Mouse (Mus musculus) forebrain, embryonic 14.5 days (tissue): Measurements from ENCODE around the gene Fam69a. TPM values are rescaled to one million over a fixed set of nuclear protein-coding genes. Genes with fewer than 3 reads are reported as not detected.
"Not testable (repeated sequence)": the region's sequence is repeated elsewhere in the genome, so short reads cannot be mapped to it uniquely, and the experiment has no call there.

Experiments
- ATAC-seq: fragments of 200-750 bp; cut with Nextera tagmentation; 2 replicates; pipeline ENCODE4 v1.8.0; 2017; ENCODE audit warnings: mild to moderate bottlenecking, moderate library complexity
- DNase-seq: peaks from one replicate; pipeline ENCODE4 v3.0.0-alpha.2; 2015; ENCODE audit warnings: low spot score
- H3K27ac ChIP-seq: fragments of 300-500 bp; sonication (generic); 2 replicates; pipeline ENCODE4 v1.5.1; 2014; ENCODE audit warnings: low read depth, mild to moderate bottlenecking, control low read depth, low read length, moderate library complexity
- H3K27me3 ChIP-seq: fragments of 300-500 bp; sonication (generic); replicated peaks from 2 replicates; pipeline ENCODE4 v1.6.1; 2014; ENCODE audit warnings: low read length, control low read depth, mixed read lengths; ENCODE audit not compliant: control insufficient read depth, insufficient read depth
- H3K36me3 ChIP-seq: fragments of 300-500 bp; sonication (generic); 2 replicates; pipeline ENCODE4 v1.6.1; 2014; ENCODE audit warnings: low read length, control low read depth; ENCODE audit not compliant: control insufficient read depth, insufficient read depth
- H3K4me1 ChIP-seq: fragments of 300-500 bp; sonication (generic); 2 replicates; pipeline ENCODE4 v1.6.1; 2014; ENCODE audit warnings: antibody characterized with exemption, low read length, control low read depth; ENCODE audit not compliant: control insufficient read depth, insufficient read depth
- H3K4me2 ChIP-seq: fragments of 300-500 bp; sonication (generic); 2 replicates; pipeline ENCODE4 v1.6.1; 2014; ENCODE audit warnings: mild to moderate bottlenecking, control low read depth, low read length
- H3K4me3 ChIP-seq: fragments of 300-500 bp; sonication (generic); 2 replicates; pipeline ENCODE4 v1.5.1; 2014; ENCODE audit warnings: low read depth, low read length, control low read depth
- H3K9ac ChIP-seq: fragments of 300-500 bp; sonication (generic); 2 replicates; pipeline ENCODE4 v1.6.1; 2014; ENCODE audit warnings: mild to moderate bottlenecking, low read length, control low read depth, moderate library complexity
- H3K9me3 ChIP-seq: fragments of 300-500 bp; sonication (generic); replicated peaks from 2 replicates; pipeline ENCODE4 v1.6.1; 2016; ENCODE audit warnings: low read length, control low read depth, mixed read lengths; ENCODE audit not compliant: control insufficient read depth
- WGBS: fragments of 180-500 bp; shearing (Covaris S2); extraction: QIAGEN DNeasy Blood & Tissue Kit; methylation state at CpG from one replicate; pipeline ENCODE4 v1.1.7; 2014; 5-methylcytosine and 5-hydroxymethylcytosine counted together
- polyA plus RNA-seq: library from polyadenylated mRNA; unstranded; fragments of >200 nt; fragmentation: Nextera tagmentation; extraction: Ambion mirVana; gene quantifications from 2 replicates; pipeline ENCODE4 v1.2.1, GENCODE M21; 2014

Fam69a gene
- polyA plus RNA-seq, 1 experiment from 2014 or later: 34.1 TPM

DNA sequence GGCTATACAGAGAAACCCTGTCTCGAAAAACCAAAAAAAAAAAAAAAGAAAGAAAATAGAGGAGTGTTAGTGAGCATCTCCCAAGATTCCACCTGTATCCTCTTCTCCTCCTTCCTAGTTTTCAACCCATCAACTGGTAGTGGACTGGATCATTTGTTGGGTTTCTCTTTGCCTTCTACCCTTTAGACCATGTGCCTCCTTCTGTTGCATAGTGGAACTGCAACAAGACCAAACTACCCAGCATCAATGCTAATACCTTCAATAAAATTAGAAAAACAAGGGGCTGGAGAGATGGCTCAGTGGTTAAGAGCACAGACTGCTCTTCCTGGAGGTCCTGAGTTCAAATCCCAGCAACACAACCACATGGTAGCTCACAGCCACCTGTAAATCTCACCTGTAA is 95.4 kb downstream of the Fam69a start:
- WGBS: no CpG with 5 or more reads among the region's 1 CpGs
- not testable (repeated sequence) for H3K27me3 ChIP-seq, ATAC-seq, H3K4me3 ChIP-seq, DNase-seq, H3K9me3 ChIP-seq, H3K9ac ChIP-seq, H3K27ac ChIP-seq, H3K36me3 ChIP-seq, H3K4me2 ChIP-seq, H3K4me1 ChIP-seq

DNA sequence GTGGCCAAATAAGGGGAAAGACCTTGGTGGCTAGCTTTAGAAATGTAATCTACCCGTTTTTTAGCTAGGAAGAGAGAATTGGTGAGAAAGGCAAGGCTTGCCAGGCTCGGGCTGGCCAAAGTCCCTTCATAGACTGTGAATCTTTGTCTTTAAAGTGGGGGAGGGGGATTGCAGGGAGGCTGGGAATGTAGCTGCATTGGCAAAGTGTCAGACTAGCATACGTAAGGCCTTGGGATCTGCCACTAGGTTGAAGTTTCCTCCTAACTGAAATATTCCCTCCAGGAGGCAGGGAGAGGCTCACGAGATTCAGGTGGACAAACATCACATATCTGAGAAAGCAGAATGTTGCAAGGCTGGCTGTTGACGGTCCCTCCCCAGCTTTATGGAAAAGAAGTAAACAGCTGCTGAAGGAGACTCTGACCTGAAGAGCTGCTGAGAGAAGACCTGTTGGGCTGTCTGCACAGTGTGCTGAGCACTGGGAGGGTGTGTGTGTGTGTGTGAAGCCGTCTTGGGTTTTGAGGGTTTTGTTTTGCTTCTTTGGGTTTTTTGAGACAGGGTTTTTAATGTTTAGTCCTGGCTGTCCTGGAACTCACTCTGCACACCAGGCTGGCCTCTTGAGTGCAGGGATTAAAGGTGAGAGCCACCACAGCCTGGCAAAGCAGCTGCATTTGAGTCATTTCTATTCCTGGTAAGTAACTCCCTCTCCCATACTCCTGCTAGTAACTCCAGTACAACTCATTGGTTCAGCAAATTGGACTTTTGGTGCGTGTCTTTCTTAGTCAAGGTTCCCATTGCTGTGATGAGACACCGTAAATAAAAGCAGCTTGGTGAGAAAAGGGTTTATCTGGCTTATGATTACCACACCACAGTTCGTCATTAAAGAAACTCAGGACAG is 96.6 kb downstream of the Fam69a start:
- H3K4me3 ChIP-seq: no peak overlapping the region
- no peak overlapping the region for H3K9ac ChIP-seq
- WGBS: 56% methylated on average over 9 of the region's 9 CpGs
- DNase-seq: peak; percentile 37
- no peak overlapping the region for H3K4me2 ChIP-seq
- H3K4me1 ChIP-seq: no peaks in the 10 kb centered on the region
- H3K36me3 ChIP-seq: no peaks in the 10 kb centered on the region
- no peaks in the 10 kb centered on the region for H3K27me3 ChIP-seq
- no peak for ATAC-seq
- H3K9me3 ChIP-seq: no peaks in the 10 kb centered on the region
- no peak overlapping the region for H3K27ac ChIP-seq

DNA sequence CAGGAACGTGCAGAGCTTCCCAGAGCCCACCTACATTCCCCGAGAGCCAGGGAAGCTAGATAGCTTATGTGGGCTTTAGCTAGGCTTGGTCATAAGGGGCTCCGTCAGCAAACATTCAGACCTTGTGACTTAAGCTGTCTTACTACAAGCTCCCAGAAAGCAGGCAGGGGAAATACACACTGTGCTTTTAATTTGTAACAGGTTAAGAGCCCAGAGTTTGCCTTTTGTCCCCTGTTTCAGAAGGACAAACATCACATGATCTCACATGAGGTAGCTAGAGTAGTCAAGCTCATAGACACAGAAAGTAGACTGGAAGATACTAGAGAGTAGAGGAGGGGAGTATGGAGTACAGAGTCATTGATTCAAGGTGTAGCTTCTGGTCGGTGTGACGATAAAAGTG is 106.2 kb downstream of the Fam69a start:
- Histone ChIP-seq H3K27ac (no peak overlapping the region), H3K9me3 (no peaks in the 10 kb centered on the region), H3K4me3 (no peak overlapping the region), H3K4me1 (no peaks in the 10 kb centered on the region), H3K27me3 (no peaks in the 10 kb centered on the region), H3K36me3 (no peaks in the 10 kb centered on the region), H3K4me2 (no peak overlapping the region), H3K9ac (no peak overlapping the region)
- DNase-seq: no peak
- ATAC-seq: no peak
- WGBS: 78% methylated on average over 5 of the region's 5 CpGs

DNA sequence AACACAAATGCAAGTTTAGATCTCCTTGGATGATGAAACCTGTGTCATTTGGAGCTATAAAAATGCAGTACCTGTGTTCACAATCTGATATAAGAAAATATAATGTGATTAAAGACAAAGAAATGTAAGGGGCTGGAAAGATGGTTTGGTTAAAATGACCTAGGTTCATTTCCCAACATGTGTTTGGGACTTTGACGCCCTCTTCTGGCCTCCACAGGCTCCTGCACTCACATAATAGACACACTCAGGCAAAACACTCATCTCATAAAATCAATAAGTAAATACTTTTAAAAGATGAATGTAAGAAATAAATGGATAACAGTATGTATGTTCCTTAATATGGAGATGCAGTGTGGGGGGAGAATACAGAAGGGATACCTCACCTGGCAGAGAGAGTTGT is 109.8 kb downstream of the Fam69a start:
- H3K27ac ChIP-seq: no peak overlapping the region
- DNase-seq (no peak), ATAC-seq (no peak)
- no peak overlapping the region for H3K9ac ChIP-seq
- no peaks in the 10 kb centered on the region for H3K27me3 ChIP-seq
- H3K4me3 ChIP-seq: no peak overlapping the region
- no peak overlapping the region for H3K4me2 ChIP-seq
- H3K36me3 ChIP-seq: no peaks in the 10 kb centered on the region
- WGBS: 90% methylated on average over 1 of the region's 1 CpGs
- no peaks in the 10 kb centered on the region for H3K4me1 ChIP-seq
- H3K9me3 ChIP-seq: no peaks in the 10 kb centered on the region

DNA sequence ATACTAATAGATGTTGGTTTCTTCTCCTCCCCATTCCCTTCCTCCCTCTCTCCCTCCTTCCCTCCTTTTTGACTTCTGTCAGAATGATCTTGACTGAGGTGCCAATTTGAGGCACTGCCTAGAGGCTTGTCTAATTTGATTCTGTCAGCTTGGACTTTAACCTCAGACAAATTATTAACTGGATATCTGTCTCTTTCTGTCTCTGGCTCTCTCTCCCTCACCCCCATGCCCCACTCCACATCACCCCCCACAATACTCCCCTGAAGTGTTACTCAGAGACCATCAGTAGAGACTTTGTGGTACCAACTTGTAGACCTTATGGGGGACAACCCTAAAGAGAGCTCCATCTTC is 111.6 kb downstream of the Fam69a start:
- no peaks in the 10 kb centered on the region for H3K9me3 ChIP-seq
- H3K9ac ChIP-seq: no peak overlapping the region
- H3K4me2 ChIP-seq: no peak overlapping the region
- H3K27ac ChIP-seq: no peak overlapping the region
- no peaks in the 10 kb centered on the region for H3K4me1 ChIP-seq
- DNase-seq (no peak), ATAC-seq (no peak)
- 0 out of 2 replicates have a peak, but pooled peaks cover 2% of the 10 kb centered on the region for H3K27me3 ChIP-seq
- H3K4me3 ChIP-seq: no peak overlapping the region
- H3K36me3 ChIP-seq: no peaks in the 10 kb centered on the region

DNA sequence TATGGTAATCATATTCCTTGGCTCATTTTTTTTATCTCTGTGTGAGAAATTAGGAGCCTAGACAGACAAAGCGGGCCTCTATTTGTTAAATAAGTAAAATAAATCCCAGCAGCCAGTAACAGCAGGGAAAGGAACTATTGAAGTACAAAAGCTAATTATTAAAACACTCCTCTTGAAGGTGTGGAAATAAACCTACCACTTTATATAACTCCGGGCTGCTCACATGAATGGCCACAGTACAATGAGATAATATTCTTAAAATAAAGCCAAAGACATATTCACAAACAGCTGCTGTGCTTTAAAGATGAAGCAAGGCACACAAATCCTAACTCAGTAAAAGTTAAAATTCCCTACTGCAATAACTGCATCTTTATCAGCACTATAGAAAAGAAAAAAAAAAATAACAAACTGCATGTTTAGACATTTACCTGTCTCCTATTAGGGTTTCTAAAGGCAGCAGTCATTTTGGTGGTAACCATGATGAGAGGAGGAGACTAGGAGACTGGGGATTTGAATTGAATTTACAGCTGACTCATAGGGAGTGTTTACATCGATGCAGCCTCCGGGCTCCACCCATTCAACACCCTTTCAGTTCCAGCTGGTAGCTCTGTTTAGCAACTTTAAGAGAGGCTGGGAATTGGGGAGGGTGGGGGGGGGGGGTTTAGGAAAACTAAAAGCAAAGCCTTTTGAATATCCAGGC is 112.2 kb downstream of the Fam69a start, which contains the start of gene Evi5:
TSS of gene Evi5 (minus strand) at position 547 of the 700 bp plus-strand sequence.
- Histone ChIP-seq H3K9ac (no peak within 1 kb of the TSS), H3K27me3 (0 out of 2 replicates have a peak, but pooled peaks cover 2% of the 10 kb centered on the region), H3K36me3 (no peaks in the 10 kb centered on the region), H3K4me3 (no peak within 1 kb of the TSS), H3K27ac (no peak within 1 kb of the TSS; the same call in 1 of the 2 replicates), H3K9me3 (no peaks in the 10 kb centered on the region), H3K4me2 (no peak within 1 kb of the TSS), H3K4me1 (no peaks in the 10 kb centered on the region)
- 39% methylated on average over 4 of the region's 4 CpGs for WGBS
- DNase-seq: no peak
- no peak for ATAC-seq

DNA sequence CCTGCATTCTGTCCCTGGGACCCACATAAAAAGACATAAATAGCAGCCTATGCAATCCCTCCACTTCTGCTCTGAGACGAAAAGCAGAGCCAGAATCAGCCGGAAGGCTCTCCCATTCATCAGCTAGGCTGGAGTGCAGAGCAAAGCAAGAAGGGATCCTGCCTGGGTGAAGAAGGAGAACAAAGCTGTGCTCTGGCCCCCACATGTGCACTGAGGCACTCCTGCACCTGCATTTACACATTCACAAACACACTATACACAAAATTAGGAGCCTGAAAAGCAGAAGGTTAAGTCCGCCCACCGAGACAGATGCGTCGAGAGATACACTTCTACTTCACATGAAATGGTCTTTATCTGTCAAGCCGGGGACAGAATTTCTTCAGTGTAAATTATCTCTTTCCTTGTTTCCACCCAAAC is 113.0 kb downstream of the Fam69a start:
- WGBS: 61% methylated on average over 7 of the region's 7 CpGs
- Histone ChIP-seq H3K27ac (peak overlapping the region; percentile 33), H3K36me3 (no peaks in the 10 kb centered on the region), H3K9ac (no peak overlapping the region), H3K4me1 (no peaks in the 10 kb centered on the region), H3K4me2 (no peak overlapping the region), H3K27me3 (0 out of 2 replicates have a peak, but pooled peaks cover 2% of the 10 kb centered on the region), H3K9me3 (no peaks in the 10 kb centered on the region), H3K4me3 (no peak overlapping the region)
- ATAC-seq: no peak
- peak; percentile 5 for DNase-seq

DNA sequence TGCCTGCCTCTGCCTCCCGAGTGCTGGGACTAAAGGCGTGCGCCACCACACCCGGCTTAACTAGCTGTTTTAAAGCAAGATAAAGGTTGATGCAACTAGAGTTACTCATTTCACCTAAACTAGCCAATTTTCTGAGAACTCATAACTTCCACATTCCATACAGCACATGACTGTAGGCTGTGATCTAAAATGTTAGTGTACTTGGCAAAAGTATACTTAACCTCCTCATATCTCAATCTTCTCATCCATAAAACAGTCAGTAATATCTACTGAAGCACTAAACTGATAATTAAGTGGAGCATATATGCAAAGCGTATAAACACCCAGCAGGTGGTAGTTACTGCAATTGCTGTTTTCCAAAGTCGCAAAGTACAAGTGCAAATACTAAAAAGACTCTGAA is 113.6 kb downstream of the Fam69a start:
- no peaks in the 10 kb centered on the region for H3K4me1 ChIP-seq
- H3K4me2 ChIP-seq: no peak overlapping the region
- 90% methylated on average over 6 of the region's 6 CpGs for WGBS
- 0 out of 2 replicates have a peak, but pooled peaks cover 2% of the 10 kb centered on the region for H3K27me3 ChIP-seq
- H3K4me3 ChIP-seq: no peak overlapping the region
- DNase-seq (no peak), ATAC-seq (no peak)
- H3K27ac ChIP-seq: no peak overlapping the region
- H3K9me3 ChIP-seq: no peaks in the 10 kb centered on the region
- H3K36me3 ChIP-seq: no peaks in the 10 kb centered on the region
- no peak overlapping the region for H3K9ac ChIP-seq

DNA sequence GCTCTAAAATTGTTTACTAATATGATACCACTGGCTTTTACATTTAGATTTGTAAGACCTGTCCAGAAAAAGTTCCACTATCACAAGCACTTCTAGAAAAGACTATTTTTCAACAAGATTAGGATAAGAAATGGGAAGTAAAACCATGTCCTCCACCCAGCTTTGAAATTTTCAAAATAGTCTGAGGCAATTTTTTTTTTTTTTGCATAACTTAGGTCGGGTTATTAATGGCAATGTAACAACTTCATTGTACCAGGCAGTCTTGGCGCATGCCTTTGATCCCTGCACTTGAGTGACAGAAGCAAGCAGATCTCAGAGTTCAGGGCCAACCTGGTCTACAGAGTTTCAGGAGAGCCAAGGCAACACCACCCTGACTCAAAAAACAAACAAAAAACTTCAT is 117.2 kb downstream of the Fam69a start:
- H3K36me3 ChIP-seq: no peaks in the 10 kb centered on the region
- 46% methylated on average over 2 of the region's 2 CpGs for WGBS
- no peak overlapping the region for H3K27ac ChIP-seq
- H3K4me2 ChIP-seq: no peak overlapping the region
- no peaks in the 10 kb centered on the region for H3K9me3 ChIP-seq
- ATAC-seq: no peak
- no peak for DNase-seq
- 0 out of 2 replicates have a peak, but pooled peaks cover 2% of the 10 kb centered on the region for H3K27me3 ChIP-seq
- H3K9ac ChIP-seq: no peak overlapping the region
- peaks cover 5% of the 10 kb centered on the region; the same call in 1 of the 2 replicates for H3K4me1 ChIP-seq
- H3K4me3 ChIP-seq: no peak overlapping the region
